Mouse (Mus musculus) brain, embryonic 14.5 days (tissue): ENCODE data around the gene Tspo.

Source experiments
- CTCF ChIP-seq: fragments of 200-500 bp; IDR thresholded peaks from 2 replicates; pipeline ENCODE4 v1.5.1; 2012; ENCODE audit warnings: inconsistent platforms, mild to moderate bottlenecking, moderate library complexity, borderline replicate concordance; ENCODE audit not compliant: insufficient read depth, insufficient read length; ENCODE audit errors: extremely low read depth
- POLR2A ChIP-seq: fragments of 200-500 bp; IDR thresholded peaks from 2 replicates; pipeline ENCODE4 v1.6.1; 2012; ENCODE audit warnings: mild to moderate bottlenecking, inconsistent platforms, borderline replicate concordance; ENCODE audit not compliant: poor library complexity, insufficient read depth, insufficient read length, severe bottlenecking; ENCODE audit errors: extremely low read depth

DNA sequence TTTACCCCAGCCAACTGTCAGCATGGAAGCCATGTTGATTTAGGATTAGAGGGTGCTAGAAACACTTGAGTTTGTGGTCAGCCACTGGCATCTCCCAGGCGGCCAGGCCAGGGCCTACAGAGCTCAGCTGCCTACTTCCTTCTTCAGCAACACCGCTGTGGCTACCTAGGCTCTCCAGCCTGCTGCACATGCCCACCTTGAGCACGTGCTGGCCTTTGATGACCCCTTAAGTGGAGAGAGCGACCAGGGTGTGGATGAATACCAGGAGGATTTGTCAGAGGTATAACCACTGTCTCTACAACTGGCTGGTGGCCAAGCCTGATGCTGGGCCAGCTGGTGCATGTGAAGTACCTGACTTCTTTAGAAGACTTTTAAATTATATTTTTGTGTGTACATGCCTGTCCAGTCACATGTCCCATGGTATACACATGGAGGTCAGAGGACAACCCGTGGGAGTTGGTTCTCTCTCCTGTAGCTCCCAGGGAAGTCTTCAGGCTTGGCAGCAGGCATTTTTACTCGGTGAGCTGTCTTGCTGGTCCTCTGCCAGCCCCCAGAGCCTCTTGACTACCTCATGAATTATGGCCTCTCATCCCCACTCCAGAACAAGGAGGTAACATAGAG lies 11.4 kb downstream of the Tspo start:
- TF ChIP-seq CTCF (no peak), POLR2A (no peak)
